Mouse (Mus musculus): ENCODE data around the gene Stard3nl. TPM values are rescaled to one million over a fixed set of nuclear protein-coding genes. Genes with fewer than 3 reads are reported as not detected.

The Stard3nl gene
- polyA plus RNA-seq (2015; fragmentation: Nextera tagmentation; extraction: Ambion mirVana) = 88.8 and 89.6 TPM in 2 replicates

- Histone ChIP-seq H3K27me3 (no peaks in the 10 kb centered on the region), H3K4me3 (replicated peaks) (peak within 1 kb of the TSS; percentile 86), H3K4me1 (peaks cover 11% of the 10 kb centered on the region), H3K27ac (replicated peaks) (peak within 1 kb of the TSS; percentile 92), H3K9me3 (replicated peaks) (no peaks in the 10 kb centered on the region), H3K4me2 (replicated peaks) (peak within 1 kb of the TSS; percentile 50), H3K36me3 (no peaks in the 10 kb centered on the region), H3K9ac (peak within 1 kb of the TSS; percentile 93)
- peak; percentile 98 for ATAC-seq (ENCODE audit: insufficient number of reproducible peaks, low FRiP score, low TSS enrichment, low read depth)
- under 1% methylated on average over 37 of the region's 37 CpGs for WGBS
Measured at GRCm38 (mm10) chr13:19395688-19396354, at the start of gene Stard3nl. Stard3nl (minus strand) TSS chr13:19395795.

GRCm38 (mm10) chr13:19438040-19438439 lies 42.4 kb upstream of the Stard3nl start:
- Histone ChIP-seq H3K27me3 (no peaks in the 10 kb centered on the region), H3K27ac (replicated peaks) (no peak overlapping the region), H3K9ac (no peak overlapping the region), H3K9me3 (replicated peaks) (no peaks in the 10 kb centered on the region), H3K4me2 (replicated peaks) (no peak overlapping the region), H3K36me3 (no peaks in the 10 kb centered on the region), H3K4me3 (replicated peaks) (no peak overlapping the region), H3K4me1 (no peaks in the 10 kb centered on the region)
- ATAC-seq (ENCODE audit: insufficient number of reproducible peaks, low FRiP score, low TSS enrichment, low read depth) = no peak
- WGBS = 69% methylated on average over 10 of the region's 10 CpGs

- Histone ChIP-seq H3K4me2 (replicated peaks) (no peak overlapping the region), H3K27ac (replicated peaks) (no peak overlapping the region), H3K9ac (no peak overlapping the region), H3K4me3 (replicated peaks) (no peak overlapping the region), H3K4me1 (no peaks in the 10 kb centered on the region), H3K27me3 (no peaks in the 10 kb centered on the region), H3K36me3 (no peaks in the 10 kb centered on the region), H3K9me3 (replicated peaks) (no peaks in the 10 kb centered on the region)
- ATAC-seq (ENCODE audit: insufficient number of reproducible peaks, low FRiP score, low TSS enrichment, low read depth) = no peak
- WGBS = 82% methylated on average over 4 of the region's 4 CpGs
Measured at GRCm38 (mm10) chr13:19429812-19430370, 34.3 kb upstream of the Stard3nl start.

- H3K4me1 ChIP-seq = no peaks in the 10 kb centered on the region
- H3K27me3 ChIP-seq = no peaks in the 10 kb centered on the region
- 0 out of 2 replicates have a peak, but pooled peaks have one; percentile 78 for ATAC-seq (ENCODE audit: insufficient number of reproducible peaks, low FRiP score, low TSS enrichment, low read depth)
- WGBS = 42% methylated on average over 5 of the region's 5 CpGs
- no peaks in the 10 kb centered on the region for H3K36me3 ChIP-seq
- H3K9ac ChIP-seq = no peak overlapping the region
- no peak overlapping the region for H3K27ac ChIP-seq (replicated peaks)
- H3K9me3 ChIP-seq (replicated peaks) = no peaks in the 10 kb centered on the region
- no peak overlapping the region for H3K4me2 ChIP-seq (replicated peaks)
- no peak overlapping the region for H3K4me3 ChIP-seq (replicated peaks)
Measured at GRCm38 (mm10) chr13:19428076-19428475, 32.5 kb upstream of the Stard3nl start.

GRCm38 (mm10) chr13:19424563-19424962 lies 29.0 kb upstream of the Stard3nl start:
- H3K27me3 ChIP-seq = no peaks in the 10 kb centered on the region
- no peak overlapping the region for H3K9ac ChIP-seq
- WGBS = 87% methylated on average over 4 of the region's 4 CpGs
- no peaks in the 10 kb centered on the region for H3K9me3 ChIP-seq (replicated peaks)
- no peaks in the 10 kb centered on the region for H3K36me3 ChIP-seq
- no peak overlapping the region for H3K4me2 ChIP-seq (replicated peaks)
- no peak for ATAC-seq (ENCODE audit: insufficient number of reproducible peaks, low FRiP score, low TSS enrichment, low read depth)
- H3K4me3 ChIP-seq (replicated peaks) = no peak overlapping the region
- no peaks in the 10 kb centered on the region for H3K4me1 ChIP-seq
- H3K27ac ChIP-seq (replicated peaks) = no peak overlapping the region

GRCm38 (mm10) chr13:19422521-19422920 lies 26.9 kb upstream of the Stard3nl start:
- no peaks in the 10 kb centered on the region for H3K27me3 ChIP-seq
- no peak overlapping the region for H3K9ac ChIP-seq
- no peak overlapping the region for H3K4me2 ChIP-seq (replicated peaks)
- ATAC-seq (ENCODE audit: insufficient number of reproducible peaks, low FRiP score, low TSS enrichment, low read depth) = no peak
- no peaks in the 10 kb centered on the region for H3K36me3 ChIP-seq
- no peaks in the 10 kb centered on the region for H3K9me3 ChIP-seq (replicated peaks)
- H3K27ac ChIP-seq (replicated peaks) = no peak overlapping the region
- no peaks in the 10 kb centered on the region for H3K4me1 ChIP-seq
- no peak overlapping the region for H3K4me3 ChIP-seq (replicated peaks)
- WGBS = 71% methylated on average over 1 of the region's 1 CpGs

- no peaks in the 10 kb centered on the region for H3K4me1 ChIP-seq
- H3K27ac ChIP-seq (replicated peaks) = no peak overlapping the region
- WGBS = 77% methylated on average over 4 of the region's 4 CpGs
- no peaks in the 10 kb centered on the region for H3K36me3 ChIP-seq
- H3K27me3 ChIP-seq = no peaks in the 10 kb centered on the region
- H3K9me3 ChIP-seq (replicated peaks) = no peaks in the 10 kb centered on the region
- no peak overlapping the region for H3K9ac ChIP-seq
- no peak overlapping the region for H3K4me3 ChIP-seq (replicated peaks)
- H3K4me2 ChIP-seq (replicated peaks) = no peak overlapping the region
- ATAC-seq (ENCODE audit: insufficient number of reproducible peaks, low FRiP score, low TSS enrichment, low read depth) = no peak
Measured at GRCm38 (mm10) chr13:19417885-19418521, 22.4 kb upstream of the Stard3nl start.

- H3K4me3 ChIP-seq (replicated peaks) = no peak overlapping the region
Measured at GRCm38 (mm10) chr13:19415894-19416531, 20.4 kb upstream of the Stard3nl start.

GRCm38 (mm10) chr13:19415337-19415736 lies 19.7 kb upstream of the Stard3nl start:
- Histone ChIP-seq H3K36me3 (no peaks in the 10 kb centered on the region), H3K4me1 (no peaks in the 10 kb centered on the region), H3K27me3 (no peaks in the 10 kb centered on the region), H3K9ac (no peak overlapping the region), H3K4me2 (replicated peaks) (no peak overlapping the region), H3K4me3 (replicated peaks) (no peak overlapping the region), H3K9me3 (replicated peaks) (no peaks in the 10 kb centered on the region), H3K27ac (replicated peaks) (no peak overlapping the region)
- no peak for ATAC-seq (ENCODE audit: insufficient number of reproducible peaks, low FRiP score, low TSS enrichment, low read depth)
- WGBS = 95% methylated on average over 1 of the region's 1 CpGs

More at GRCm38 (mm10) chr13:19415894-19416531, 20.4 kb upstream of the Stard3nl start:
- Histone ChIP-seq H3K4me1 (no peaks in the 10 kb centered on the region), H3K9ac (no peak overlapping the region), H3K27ac (replicated peaks) (no peak overlapping the region), H3K36me3 (no peaks in the 10 kb centered on the region), H3K9me3 (replicated peaks) (no peaks in the 10 kb centered on the region), H3K27me3 (no peaks in the 10 kb centered on the region), H3K4me2 (replicated peaks) (no peak overlapping the region)
- no peak for ATAC-seq (ENCODE audit: insufficient number of reproducible peaks, low FRiP score, low TSS enrichment, low read depth)
- 64% methylated on average over 8 of the region's 8 CpGs for WGBS

GRCm38 (mm10) chr13:19412334-19412939 lies 16.8 kb upstream of the Stard3nl start:
- Histone ChIP-seq H3K27ac (replicated peaks) (no peak overlapping the region), H3K4me1 (no peaks in the 10 kb centered on the region)
- 69% methylated on average over 2 of the region's 2 CpGs for WGBS

GRCm38 (mm10) chr13:19411886-19412285 lies 16.3 kb upstream of the Stard3nl start:
- Histone ChIP-seq H3K9ac (no peak overlapping the region), H3K9me3 (replicated peaks) (no peaks in the 10 kb centered on the region), H3K4me1 (no peaks in the 10 kb centered on the region), H3K36me3 (no peaks in the 10 kb centered on the region), H3K4me3 (replicated peaks) (no peak overlapping the region), H3K4me2 (replicated peaks) (no peak overlapping the region), H3K27ac (replicated peaks) (no peak overlapping the region), H3K27me3 (no peaks in the 10 kb centered on the region)
- ATAC-seq (ENCODE audit: insufficient number of reproducible peaks, low FRiP score, low TSS enrichment, low read depth) = no peak
- WGBS = 78% methylated on average over 5 of the region's 5 CpGs

More at GRCm38 (mm10) chr13:19412334-19412939, 16.8 kb upstream of the Stard3nl start:
- Histone ChIP-seq H3K9ac (no peak overlapping the region), H3K27me3 (no peaks in the 10 kb centered on the region), H3K9me3 (replicated peaks) (no peaks in the 10 kb centered on the region), H3K36me3 (no peaks in the 10 kb centered on the region), H3K4me2 (replicated peaks) (no peak overlapping the region), H3K4me3 (replicated peaks) (no peak overlapping the region)
- no peak for ATAC-seq (ENCODE audit: insufficient number of reproducible peaks, low FRiP score, low TSS enrichment, low read depth)

All from embryonic facial prominence, embryonic 15.5 days (tissue).